Mouse (Mus musculus) C2C12 (cell line): ENCODE results near the gene Hist1h3f. TPM values are rescaled to one million over a fixed set of nuclear protein-coding genes. Genes with fewer than 3 reads are reported as not detected.

Experiments
- H3K27me3 ChIP-seq: one replicate; pipeline ENCODE4 v1.6.1; 2011; ENCODE audit not compliant: control insufficient read depth, insufficient read depth, insufficient read length
- H3K36me3 ChIP-seq: one replicate; pipeline ENCODE4 v1.6.1; 2011; ENCODE audit not compliant: control insufficient read depth, insufficient read depth
- H3K4me3 ChIP-seq: one replicate; pipeline ENCODE4 v1.5.1; 2011; ENCODE audit warnings: mild to moderate bottlenecking, control low read depth; ENCODE audit not compliant: poor library complexity, insufficient read depth, severe bottlenecking
- H3K79me2 ChIP-seq: one replicate; pipeline ENCODE4 v1.6.1; 2011; ENCODE audit not compliant: control insufficient read depth, insufficient read depth
- H3K79me3 ChIP-seq: one replicate; pipeline ENCODE4 v1.6.1; 2011; ENCODE audit warnings: low read depth, control low read depth
- H3ac ChIP-seq: one replicate; pipeline ENCODE3; 2011; ENCODE audit warnings: low read depth; ENCODE audit not compliant: control insufficient read depth, insufficient read length
- CEBPB ChIP-seq: IDR thresholded peaks from one replicate; pipeline ENCODE4 v1.6.1; 2011; ENCODE audit warnings: low read depth, mild to moderate bottlenecking, control low read depth, moderate library complexity
- CTCF ChIP-seq: IDR thresholded peaks from one replicate; pipeline ENCODE4 v1.5.1; 2011; ENCODE audit not compliant: control insufficient read depth, insufficient read depth, insufficient read length
- FOSL1 ChIP-seq: IDR thresholded peaks from one replicate; pipeline ENCODE4 v1.8.0; 2011; ENCODE audit warnings: mild to moderate bottlenecking, low read length; ENCODE audit not compliant: poor library complexity, insufficient read depth, severe bottlenecking
- MAX ChIP-seq: IDR thresholded peaks from one replicate; pipeline ENCODE4 v1.6.1; 2011; ENCODE audit warnings: mild to moderate bottlenecking, control low read depth
- MYOD1 ChIP-seq: IDR thresholded peaks from one replicate; pipeline ENCODE4 v1.6.1; 2011; ENCODE audit warnings: low read depth; ENCODE audit not compliant: control insufficient read depth, insufficient read length
- MYOG ChIP-seq: IDR thresholded peaks from one replicate; pipeline ENCODE4 v1.6.1; 2011; ENCODE audit not compliant: control insufficient read depth, insufficient read length; ENCODE audit errors: extremely low read depth
- USF1 ChIP-seq: IDR thresholded peaks from one replicate; pipeline ENCODE4 v1.6.1; 2011; ENCODE audit warnings: low read depth, mild to moderate bottlenecking, control low read depth, moderate library complexity
- polyA plus RNA-seq: library from polyadenylated mRNA; unstranded; fragments of >200 nt; fragmentation: generic; extraction: Trizol; gene quantifications from one replicate; pipeline ENCODE4 v1.2.1, GENCODE M21; 2012; ENCODE audit warnings: missing spikeins

Hist1h3f gene
- polyA plus RNA-seq, 1 experiment, result 1.2 TPM

GRCm38 (mm10) chr13:23506351-23506750, 37.5 kb upstream of the Hist1h3f start:
- TF ChIP-seq CEBPB (peak; percentile 7), USF1 (no peak), FOSL1 (no peak)
- peak overlapping the region; percentile 7 for H3K4me3 ChIP-seq
- no peaks in the 10 kb centered on the region for H3K36me3 ChIP-seq
- H3K79me3 ChIP-seq, result no peaks in the 10 kb centered on the region
- no peak overlapping the region for H3ac ChIP-seq
- no peaks in the 10 kb centered on the region for H3K79me2 ChIP-seq
- H3K27me3 ChIP-seq, result no peaks in the 10 kb centered on the region

DNA sequence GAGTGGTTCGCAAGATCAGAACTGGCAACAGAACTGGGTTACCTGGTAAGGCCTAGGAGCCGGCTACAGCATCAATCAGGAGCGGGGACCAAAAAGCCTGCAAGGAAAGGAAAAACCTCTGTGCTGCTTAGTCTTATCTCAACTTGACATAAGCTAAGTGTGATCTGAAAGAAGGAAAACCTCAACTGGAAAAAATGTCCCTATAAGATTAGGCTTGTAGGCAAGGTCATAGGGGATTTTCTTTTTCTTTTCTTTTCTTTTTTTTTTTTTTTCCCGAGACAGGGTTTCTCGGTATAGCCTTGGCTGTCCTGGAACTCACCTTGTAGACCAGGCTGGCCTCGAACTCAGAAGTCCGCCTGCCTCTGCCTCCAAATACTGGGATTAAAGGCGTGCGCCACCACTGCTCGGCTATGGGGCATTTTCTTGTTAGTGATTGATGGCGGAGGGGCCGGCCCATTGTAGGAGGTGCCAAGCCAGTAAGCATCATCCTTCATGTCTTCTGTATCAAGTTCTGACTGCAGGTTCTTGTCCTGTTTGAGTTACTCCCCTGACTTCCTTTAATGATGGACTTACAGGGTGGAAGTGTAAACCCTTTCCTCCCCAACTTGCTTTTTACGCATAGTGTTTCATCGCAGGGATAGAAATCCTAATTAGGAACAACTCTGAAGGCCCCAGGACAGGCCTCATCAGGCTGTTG, 36.9 kb upstream of the Hist1h3f start:
- Histone ChIP-seq H3K4me3 (no peak overlapping the region), H3K27me3 (no peaks in the 10 kb centered on the region), H3K36me3 (no peaks in the 10 kb centered on the region), H3ac (no peak overlapping the region), H3K79me3 (no peaks in the 10 kb centered on the region), H3K79me2 (no peaks in the 10 kb centered on the region)
- TF ChIP-seq MYOG, result no peak
- TF ChIP-seq CEBPB, result no peak
- TF ChIP-seq MYOD1, result no peak
- no peak for TF ChIP-seq CTCF
- no peak for TF ChIP-seq USF1
- TF ChIP-seq MAX, result no peak
- TF ChIP-seq FOSL1, result no peak

GRCm38 (mm10) chr13:23510127-23510526, 33.7 kb upstream of the Hist1h3f start:
- Histone ChIP-seq H3K79me3 (no peaks in the 10 kb centered on the region), H3ac (no peak overlapping the region), H3K4me3 (no peak overlapping the region), H3K79me2 (no peaks in the 10 kb centered on the region), H3K27me3 (no peaks in the 10 kb centered on the region), H3K36me3 (no peaks in the 10 kb centered on the region)
- TF ChIP-seq FOSL1 (no peak), MYOD1 (no peak)

DNA sequence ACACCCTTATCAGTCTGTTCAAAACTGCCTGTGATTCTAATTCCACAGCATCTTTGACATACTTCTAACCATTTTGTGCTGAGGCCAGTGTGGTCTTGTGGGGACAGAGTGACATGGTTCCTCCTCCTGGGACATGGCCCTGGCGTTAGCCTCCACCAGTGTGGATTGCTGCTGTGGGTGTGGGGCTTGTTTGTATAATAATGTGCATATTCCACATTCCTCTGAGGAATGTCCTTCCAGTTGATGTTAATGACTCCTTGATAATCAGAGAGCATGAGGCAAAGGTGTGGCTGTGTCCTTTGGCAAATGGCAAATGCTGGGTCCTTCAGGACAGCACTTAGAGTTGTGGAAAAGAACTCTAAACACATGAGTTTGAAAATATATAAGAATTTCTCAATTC, 30.3 kb upstream of the Hist1h3f start:
- Histone ChIP-seq H3K36me3 (no peaks in the 10 kb centered on the region), H3K79me2 (no peaks in the 10 kb centered on the region), H3K79me3 (no peaks in the 10 kb centered on the region), H3ac (no peak overlapping the region), H3K4me3 (no peak overlapping the region), H3K27me3 (no peaks in the 10 kb centered on the region)
- no peak for TF ChIP-seq USF1
- no peak for TF ChIP-seq MAX
- TF ChIP-seq CEBPB, result no peak
- TF ChIP-seq CTCF, result no peak
- TF ChIP-seq MYOG, result no peak
- no peak for TF ChIP-seq MYOD1
- TF ChIP-seq FOSL1, result no peak

GRCm38 (mm10) chr13:23515281-23515680, 28.6 kb upstream of the Hist1h3f start:
- no peaks in the 10 kb centered on the region for H3K79me2 ChIP-seq
- H3K36me3 ChIP-seq, result no peaks in the 10 kb centered on the region
- H3K27me3 ChIP-seq, result no peaks in the 10 kb centered on the region
- H3K4me3 ChIP-seq, result no peak overlapping the region
- H3ac ChIP-seq, result no peak overlapping the region
- no peaks in the 10 kb centered on the region for H3K79me3 ChIP-seq
- TF ChIP-seq CEBPB (no peak), MYOG (no peak), USF1 (no peak), MYOD1 (no peak), CTCF (no peak), FOSL1 (no peak), MAX (no peak)

DNA sequence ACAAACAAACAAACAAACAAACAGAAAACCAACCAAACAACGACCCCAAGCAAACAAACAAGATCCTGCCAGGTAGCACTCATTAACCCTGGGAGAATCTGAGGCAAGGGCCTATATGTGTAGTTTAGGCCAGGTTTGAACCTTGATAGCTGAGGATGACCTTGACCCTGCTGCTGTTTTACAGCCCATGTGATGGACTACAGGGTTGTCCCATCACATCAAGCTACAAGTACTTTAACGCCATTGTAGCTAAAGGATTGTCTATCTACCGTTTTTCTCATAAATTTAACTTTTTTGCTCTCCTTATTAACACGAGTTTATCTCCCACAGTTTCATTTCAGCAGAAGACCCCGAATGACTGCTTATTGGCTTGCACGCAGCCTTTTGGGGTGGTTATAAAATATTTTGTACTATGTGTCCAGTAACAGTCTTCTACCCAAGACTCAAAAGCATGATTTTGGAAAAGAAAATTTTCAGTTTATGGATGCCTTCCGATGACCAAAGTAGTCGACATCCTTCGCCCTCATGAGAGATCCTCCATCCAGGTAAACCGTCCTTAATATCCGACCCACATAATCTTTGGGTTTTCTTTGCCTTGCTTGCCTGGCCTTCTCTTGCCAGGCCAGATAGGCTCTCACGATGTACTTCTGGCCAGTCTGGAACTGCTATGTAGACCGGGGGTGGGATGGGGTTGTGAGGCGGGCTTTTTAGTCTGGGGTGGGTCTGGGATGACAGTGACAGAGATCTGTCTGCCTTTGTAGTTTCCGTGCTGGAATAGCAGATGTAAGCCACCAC, 27.8 kb upstream of the Hist1h3f start:
- Histone ChIP-seq H3K4me3 (no peak overlapping the region), H3K27me3 (no peaks in the 10 kb centered on the region), H3K79me3 (no peaks in the 10 kb centered on the region), H3K36me3 (no peaks in the 10 kb centered on the region), H3K79me2 (no peaks in the 10 kb centered on the region), H3ac (no peak overlapping the region)
- no peak for TF ChIP-seq MYOG
- TF ChIP-seq CEBPB, result no peak
- no peak for TF ChIP-seq FOSL1
- no peak for TF ChIP-seq CTCF
- TF ChIP-seq MAX, result no peak
- TF ChIP-seq USF1, result no peak
- TF ChIP-seq MYOD1, result no peak
